Mouse (Mus musculus): ENCODE measurements around the gene Hipk4. TPM values are rescaled to one million over a fixed set of nuclear protein-coding genes. Genes with fewer than 3 reads are reported as not detected.

The Hipk4 gene
- polyA plus RNA-seq, 1 experiment from 2014 or later, result 0.38 TPM

DNA sequence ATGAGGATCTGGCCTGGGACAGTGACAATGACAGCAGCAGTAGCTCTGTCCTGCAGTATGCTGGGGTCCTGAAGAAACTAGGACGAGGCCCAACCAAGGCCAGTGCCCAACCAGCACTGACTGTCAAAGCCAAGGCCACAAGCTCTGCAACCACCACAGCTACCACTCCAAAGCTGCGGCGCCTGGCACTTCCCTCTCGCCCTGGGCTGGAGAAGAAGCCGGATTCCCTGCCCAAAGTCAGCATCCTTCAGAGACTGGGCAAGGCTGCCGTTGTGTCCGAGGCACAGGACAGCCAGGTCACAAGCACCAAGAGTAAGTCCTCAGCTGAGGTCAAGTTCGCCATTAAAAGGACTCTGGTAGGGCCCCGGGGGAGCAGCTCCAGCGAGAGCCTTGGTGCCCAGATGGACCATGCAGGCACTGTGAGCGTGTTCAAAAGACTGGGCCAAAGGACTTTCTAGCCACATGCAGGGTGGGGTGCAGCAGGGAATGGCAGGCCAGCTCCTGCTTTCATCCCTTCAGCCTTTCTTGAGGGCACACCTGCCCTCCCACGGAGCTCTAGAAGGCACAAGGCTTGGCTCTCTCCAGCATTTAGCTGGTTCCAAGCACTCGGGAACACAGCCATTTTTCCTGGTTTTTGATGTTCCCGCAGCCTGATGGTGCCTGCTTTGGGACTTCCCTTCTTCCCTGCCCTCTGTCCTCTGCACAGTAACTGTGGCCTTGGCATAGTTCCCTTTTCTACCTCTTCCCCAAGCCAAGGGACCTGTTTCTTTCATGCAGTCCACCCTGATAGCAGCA, 57.5 kb downstream of the Hipk4 start:
- H3K4me2 ChIP-seq (ENCODE audit: low read depth, low read length), result no peak overlapping the region
- no peaks in the 10 kb centered on the region for H3K27me3 ChIP-seq (ENCODE audit: control insufficient read depth, insufficient read depth, low read length)
- ATAC-seq (replicated peaks; ENCODE audit: extremely low read depth, insufficient read depth, low FRiP score), result no peak
- H3K27ac ChIP-seq (ENCODE audit: low read length), result no peak overlapping the region
- no peak overlapping the region for H3K9ac ChIP-seq (ENCODE audit: low read length)
- H3K4me1 ChIP-seq (ENCODE audit: control insufficient read depth, insufficient read depth, low read length), result no peaks in the 10 kb centered on the region
- no peaks in the 10 kb centered on the region for H3K9me3 ChIP-seq (replicated peaks; ENCODE audit: control insufficient read depth, low read length)
- WGBS, result 87% methylated on average over 14 of the region's 14 CpGs
- no peak overlapping the region for H3K4me3 ChIP-seq (ENCODE audit: low read length)
- peaks cover 57% of the 10 kb centered on the region for H3K36me3 ChIP-seq (ENCODE audit: control insufficient read depth, insufficient read depth)

Other genes with a start within 250 kb of the Hipk4 start
- 63.5 and 86.0 TPM in 2 replicates for gene Ltbp4, start 185.6 kb upstream of the Hipk4 start, polyA plus RNA-seq (2015; fragmentation: Nextera tagmentation; extraction: Ambion mirVana)
- 22.3 and 24.1 TPM in 2 replicates for gene Shkbp1, start 167.2 kb upstream of the Hipk4 start, polyA plus RNA-seq (2015; fragmentation: Nextera tagmentation; extraction: Ambion mirVana)
- gene Gm20479, start 165.8 kb upstream of the Hipk4 start, polyA plus RNA-seq (2015; fragmentation: Nextera tagmentation; extraction: Ambion mirVana), result 0.46 TPM in 1 of 2 replicates, not detected in the other
- 0.10 and 0.43 TPM in 2 replicates for gene Sptbn4, start 75.6 kb upstream of the Hipk4 start, polyA plus RNA-seq (2015; fragmentation: Nextera tagmentation; extraction: Ambion mirVana)
- gene Blvrb, start 75.3 kb upstream of the Hipk4 start, polyA plus RNA-seq (2015; fragmentation: Nextera tagmentation; extraction: Ambion mirVana), result 48.3 and 52.3 TPM in 2 replicates
- 22.1 and 23.4 TPM in 2 replicates for gene Sertad3, start 49.5 kb upstream of the Hipk4 start, polyA plus RNA-seq (2015; fragmentation: Nextera tagmentation; extraction: Ambion mirVana)
- gene Sertad1, start 36.4 kb upstream of the Hipk4 start, polyA plus RNA-seq (2015; fragmentation: Nextera tagmentation; extraction: Ambion mirVana), result 36.4 and 44.0 TPM in 2 replicates
- 1.7 and 2.7 TPM in 2 replicates for gene Prx, start 23.9 kb upstream of the Hipk4 start, polyA plus RNA-seq (2015; fragmentation: Nextera tagmentation; extraction: Ambion mirVana)
- 58.6 and 63.4 TPM in 2 replicates for gene Pld3, start 30.0 kb downstream of the Hipk4 start, polyA plus RNA-seq (2015; fragmentation: Nextera tagmentation; extraction: Ambion mirVana)
- 40.7 and 41.5 TPM in 2 replicates for gene 2310022A10Rik, start 30.0 kb downstream of the Hipk4 start, polyA plus RNA-seq (2015; fragmentation: Nextera tagmentation; extraction: Ambion mirVana)
- 82.3 and 84.0 TPM in 2 replicates for gene Akt2, start 68.3 kb downstream of the Hipk4 start, polyA plus RNA-seq (2015; fragmentation: Nextera tagmentation; extraction: Ambion mirVana)
- 0.07 TPM in 1 of 2 replicates, not detected in the other for gene Ttc9b, start 130.6 kb downstream of the Hipk4 start, polyA plus RNA-seq (2015; fragmentation: Nextera tagmentation; extraction: Ambion mirVana)
- 3.5 and 4.2 TPM in 2 replicates for gene Map3k10, start 151.3 kb downstream of the Hipk4 start, polyA plus RNA-seq (2015; fragmentation: Nextera tagmentation; extraction: Ambion mirVana)
- gene Zfp607b, start 166.1 kb downstream of the Hipk4 start, polyA plus RNA-seq (2015; fragmentation: Nextera tagmentation; extraction: Ambion mirVana), result 2.4 and 3.0 TPM in 2 replicates
- 17.7 and 19.8 TPM in 2 replicates for gene Zfp60, start 208.1 kb downstream of the Hipk4 start, polyA plus RNA-seq (2015; fragmentation: Nextera tagmentation; extraction: Ambion mirVana)

Measured in heart, embryonic 16.5 days (tissue).